Mouse (Mus musculus): ENCODE measurements around the gene Gm13276.
"Not testable (repeated sequence)": the region's sequence is repeated elsewhere in the genome, so short reads cannot be mapped to it uniquely, and the experiment has no call there.

Gm13276 gene

GRCm38 (mm10) chr4:88780320-88780719 is 5.2 kb upstream of the Gm13276 start:
- not testable (repeated sequence) for ATAC-seq (ENCODE audit: insufficient number of reproducible peaks, low FRiP score, low TSS enrichment)

- not testable (repeated sequence) for ATAC-seq (ENCODE audit: insufficient number of reproducible peaks, low FRiP score, low TSS enrichment)
Observed at GRCm38 (mm10) chr4:88781831-88782230, 3.7 kb upstream of the Gm13276 start, which contains the start of gene Ifnz. TSS of gene Ifnz (plus strand) at chr4:88782131.

- ATAC-seq (ENCODE audit: insufficient number of reproducible peaks, low FRiP score, low TSS enrichment): not testable (repeated sequence)
Observed at GRCm38 (mm10) chr4:88782335-88782734, 3.2 kb upstream of the Gm13276 start.

GRCm38 (mm10) chr4:88788402-88788801 is 2.9 kb downstream of the Gm13276 start, which contains the start of gene Gm13277:
TSS of gene Gm13277 (plus strand) at chr4:88788632.
- ATAC-seq (ENCODE audit: insufficient number of reproducible peaks, low FRiP score, low TSS enrichment): not testable (repeated sequence)

- ATAC-seq (ENCODE audit: insufficient number of reproducible peaks, low FRiP score, low TSS enrichment): not testable (repeated sequence)
Observed at GRCm38 (mm10) chr4:88791250-88791649, 5.7 kb downstream of the Gm13276 start, which contains the start of gene Gm13278. TSS of gene Gm13278 (plus strand) at chr4:88791550.

GRCm38 (mm10) chr4:88793936-88794675 is 8.6 kb downstream of the Gm13276 start, which contains the start of gene Gm13275:
TSS of gene Gm13275 (plus strand) at chr4:88794487.
- ATAC-seq (ENCODE audit: insufficient number of reproducible peaks, low FRiP score, low TSS enrichment): not testable (repeated sequence)

GRCm38 (mm10) chr4:88797097-88797496 is 11.6 kb downstream of the Gm13276 start, which contains the start of gene Gm13279:
TSS of gene Gm13279 (plus strand) at chr4:88797397.
- not testable (repeated sequence) for ATAC-seq (ENCODE audit: insufficient number of reproducible peaks, low FRiP score, low TSS enrichment)

GRCm38 (mm10) chr4:88799365-88799764 is 13.9 kb downstream of the Gm13276 start, which contains the start of gene Gm13285:
TSS of gene Gm13285 (plus strand) at chr4:88799665.
- ATAC-seq (ENCODE audit: insufficient number of reproducible peaks, low FRiP score, low TSS enrichment): not testable (repeated sequence)

- ATAC-seq (ENCODE audit: insufficient number of reproducible peaks, low FRiP score, low TSS enrichment): not testable (repeated sequence)
Observed at GRCm38 (mm10) chr4:88802954-88803353, 17.4 kb downstream of the Gm13276 start, which contains the start of gene Gm13287. TSS of gene Gm13287 (plus strand) at chr4:88803254.

GRCm38 (mm10) chr4:88805231-88805630 is 19.7 kb downstream of the Gm13276 start, which contains the start of gene Gm13288:
TSS of gene Gm13288 (plus strand) at chr4:88805531.
- ATAC-seq (ENCODE audit: insufficient number of reproducible peaks, low FRiP score, low TSS enrichment): not testable (repeated sequence)

GRCm38 (mm10) chr4:88805761-88806160 is 20.3 kb downstream of the Gm13276 start:
- not testable (repeated sequence) for ATAC-seq (ENCODE audit: insufficient number of reproducible peaks, low FRiP score, low TSS enrichment)

GRCm38 (mm10) chr4:88815928-88816327 is 30.4 kb downstream of the Gm13276 start, which contains the start of gene Ifna7:
TSS of gene Ifna7 (plus strand) at chr4:88816228.
- no peak for ATAC-seq (ENCODE audit: insufficient number of reproducible peaks, low FRiP score, low TSS enrichment)

- no peak for ATAC-seq (ENCODE audit: insufficient number of reproducible peaks, low FRiP score, low TSS enrichment)
Observed at GRCm38 (mm10) chr4:88819659-88820058, 34.1 kb downstream of the Gm13276 start, which contains the start of gene Ifna11. TSS of gene Ifna11 (plus strand) at chr4:88819959.

- no peak for ATAC-seq (ENCODE audit: insufficient number of reproducible peaks, low FRiP score, low TSS enrichment)
Observed at GRCm38 (mm10) chr4:88822995-88823394, 37.5 kb downstream of the Gm13276 start.

GRCm38 (mm10) chr4:88827116-88827515 is 41.6 kb downstream of the Gm13276 start, which contains the start of gene Ifna6:
TSS of gene Ifna6 (plus strand) at chr4:88827416.
- ATAC-seq (ENCODE audit: insufficient number of reproducible peaks, low FRiP score, low TSS enrichment): not testable (repeated sequence)

- ATAC-seq (ENCODE audit: insufficient number of reproducible peaks, low FRiP score, low TSS enrichment): no peak
Observed at GRCm38 (mm10) chr4:88830523-88830922, 45.0 kb downstream of the Gm13276 start.

GRCm38 (mm10) chr4:88835225-88835624 is 49.7 kb downstream of the Gm13276 start, which contains the start of gene Ifna5:
TSS of gene Ifna5 (plus strand) at chr4:88835525.
- ATAC-seq (ENCODE audit: insufficient number of reproducible peaks, low FRiP score, low TSS enrichment): not testable (repeated sequence)
